Mouse (Mus musculus): Measurements from ENCODE around the gene Ccdc47.

The Ccdc47 gene

GRCm38 (mm10) chr11:106198277-106198676 lies 17.9 kb downstream of the Ccdc47 start:
- ATAC-seq (ENCODE audit: low TSS enrichment), result no peak

DNA sequence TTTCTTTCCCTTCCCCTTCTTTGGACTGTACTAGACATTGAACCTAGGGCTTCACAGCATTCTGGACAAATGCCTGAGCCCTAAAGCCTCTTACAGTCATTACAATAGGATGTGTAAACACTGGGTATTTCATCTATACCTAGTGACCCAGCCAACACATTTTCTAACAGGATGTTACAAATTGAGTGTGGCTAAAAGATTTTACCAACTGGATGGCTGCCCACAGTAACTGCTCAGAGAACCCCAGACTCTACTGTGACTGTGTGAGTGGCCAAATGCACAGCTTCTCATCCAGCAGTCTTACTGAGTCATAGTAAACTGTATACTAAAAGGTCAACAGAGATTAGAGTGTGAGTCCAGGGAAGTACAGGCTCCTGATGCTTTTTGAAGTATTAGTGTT lies 20.8 kb downstream of the Ccdc47 start:
- no peak for ATAC-seq (ENCODE audit: low TSS enrichment)

GRCm38 (mm10) chr11:106194891-106195290 lies 21.3 kb downstream of the Ccdc47 start:
- no peak for ATAC-seq (ENCODE audit: low TSS enrichment)

DNA sequence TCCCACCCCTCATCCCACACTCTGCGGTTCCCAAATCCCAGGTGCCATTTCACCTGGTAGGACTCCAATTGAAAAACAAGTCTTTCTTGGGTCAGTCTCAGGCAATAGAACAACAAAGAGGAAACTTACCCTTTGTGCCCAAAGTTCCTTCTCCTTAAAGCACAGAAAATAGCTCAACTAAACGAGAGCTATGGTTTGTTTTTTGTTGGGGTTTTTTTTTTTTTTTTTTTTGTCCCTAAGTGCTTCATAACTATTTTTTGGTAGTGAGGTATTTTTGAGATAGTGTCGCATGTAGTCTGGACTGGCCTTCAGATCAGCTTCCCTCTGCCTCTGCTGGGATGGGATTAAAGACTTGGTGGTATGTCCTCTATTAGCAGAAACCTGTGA lies 22.0 kb downstream of the Ccdc47 start:
- no peak for ATAC-seq (ENCODE audit: low TSS enrichment)

- ATAC-seq (ENCODE audit: low TSS enrichment), result peak; percentile 95
These were observed 22.6 kb downstream of the Ccdc47 start for GRCm38 (mm10) chr11:106193371-106194154.

GRCm38 (mm10) chr11:106192657-106193370 lies 23.3 kb downstream of the Ccdc47 start:
- ATAC-seq (ENCODE audit: low TSS enrichment), result peak; percentile 45; the same call in 1 of the 2 replicates

GRCm38 (mm10) chr11:106192241-106192640 lies 23.9 kb downstream of the Ccdc47 start:
- no peak for ATAC-seq (ENCODE audit: low TSS enrichment)

- ATAC-seq (ENCODE audit: low TSS enrichment), result no peak
These were observed 24.4 kb downstream of the Ccdc47 start for GRCm38 (mm10) chr11:106191716-106192115.

GRCm38 (mm10) chr11:106187326-106187725 lies 28.8 kb downstream of the Ccdc47 start:
- no peak for ATAC-seq (ENCODE audit: low TSS enrichment)

GRCm38 (mm10) chr11:106180449-106180801 lies 35.7 kb downstream of the Ccdc47 start:
- no peak for ATAC-seq (ENCODE audit: low TSS enrichment)

DNA sequence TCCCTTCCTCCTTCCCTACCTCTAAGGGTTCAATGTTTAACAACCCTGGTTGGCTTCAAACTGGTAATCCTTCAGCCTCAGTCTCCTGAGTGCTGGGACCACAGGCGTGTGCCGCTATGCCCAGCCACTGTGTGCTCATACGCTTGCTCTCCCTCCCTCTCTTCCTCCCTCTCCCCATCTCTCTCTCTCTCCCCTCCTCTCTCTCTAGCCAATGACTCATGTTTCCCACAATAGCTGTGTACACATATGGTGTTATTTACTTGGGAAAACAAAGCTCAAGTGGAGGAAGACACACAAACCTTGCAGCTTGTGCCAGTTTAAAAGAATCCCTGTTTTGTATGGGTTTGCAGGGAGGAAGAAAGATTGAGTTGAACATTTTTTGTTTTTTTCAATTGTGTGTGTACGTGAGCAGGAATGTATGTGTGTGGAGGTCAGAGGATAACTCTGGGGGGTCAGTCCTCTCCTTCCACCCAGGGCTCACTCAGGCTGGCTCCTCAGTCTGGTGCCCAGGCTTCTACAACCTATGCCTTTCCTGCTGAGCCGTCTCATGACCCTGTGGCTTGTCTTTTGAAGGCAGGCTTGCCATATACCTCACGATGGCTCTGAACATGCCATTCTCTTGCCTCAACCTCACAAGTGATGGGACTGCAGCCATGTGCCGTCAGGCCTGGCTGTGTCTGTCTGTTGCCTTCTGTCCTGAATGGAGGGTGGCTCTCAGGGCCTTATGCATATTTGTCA lies 36.3 kb downstream of the Ccdc47 start:
- ATAC-seq (ENCODE audit: low TSS enrichment), result peak; percentile 75

- ATAC-seq (ENCODE audit: low TSS enrichment), result peak; percentile 62
These were observed 37.9 kb downstream of the Ccdc47 start for GRCm38 (mm10) chr11:106178036-106178782.

DNA sequence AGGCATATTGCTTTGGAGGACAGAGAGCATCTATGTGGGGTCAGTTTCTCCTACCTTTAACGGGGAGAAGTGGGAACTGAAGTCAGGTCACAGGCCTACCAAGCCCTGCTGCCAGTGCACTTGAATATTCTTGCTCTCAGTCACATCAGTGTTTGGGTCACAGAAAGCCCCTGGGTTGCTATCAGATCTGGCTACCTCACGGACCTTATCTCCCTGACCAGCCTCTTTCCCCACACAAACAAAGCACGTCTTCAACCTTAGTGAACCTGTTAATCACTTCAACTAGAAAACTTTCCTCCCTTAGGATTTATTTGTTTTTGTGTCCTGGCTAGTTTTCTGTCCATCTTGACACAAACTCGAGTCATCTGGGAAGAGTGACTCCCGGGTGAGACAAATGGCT lies 39.8 kb downstream of the Ccdc47 start:
- no peak for ATAC-seq (ENCODE audit: low TSS enrichment)

DNA sequence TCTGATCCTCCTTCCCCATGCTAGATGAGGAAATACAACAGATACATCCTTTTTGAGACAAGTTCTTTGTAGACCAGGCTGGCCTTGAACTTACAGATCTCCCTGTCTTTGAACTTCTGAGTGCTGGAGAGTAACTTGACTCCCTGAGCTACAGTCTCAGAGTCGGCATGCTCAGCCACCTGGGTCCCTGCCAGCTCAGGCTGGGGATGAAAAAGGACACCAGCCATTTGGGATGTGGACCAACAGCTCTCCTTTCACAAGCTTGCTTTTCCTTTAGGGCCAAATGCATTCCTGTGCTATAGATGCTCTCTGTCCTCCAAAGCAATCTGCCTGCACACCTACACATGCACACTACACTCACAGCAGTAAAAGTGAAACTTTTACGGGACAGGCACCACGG lies 41.1 kb downstream of the Ccdc47 start:
- ATAC-seq (ENCODE audit: low TSS enrichment), result no peak; the same call in 1 of the 2 replicates

GRCm38 (mm10) chr11:106174372-106174771 lies 41.8 kb downstream of the Ccdc47 start:
- no peak for ATAC-seq (ENCODE audit: low TSS enrichment)

DNA sequence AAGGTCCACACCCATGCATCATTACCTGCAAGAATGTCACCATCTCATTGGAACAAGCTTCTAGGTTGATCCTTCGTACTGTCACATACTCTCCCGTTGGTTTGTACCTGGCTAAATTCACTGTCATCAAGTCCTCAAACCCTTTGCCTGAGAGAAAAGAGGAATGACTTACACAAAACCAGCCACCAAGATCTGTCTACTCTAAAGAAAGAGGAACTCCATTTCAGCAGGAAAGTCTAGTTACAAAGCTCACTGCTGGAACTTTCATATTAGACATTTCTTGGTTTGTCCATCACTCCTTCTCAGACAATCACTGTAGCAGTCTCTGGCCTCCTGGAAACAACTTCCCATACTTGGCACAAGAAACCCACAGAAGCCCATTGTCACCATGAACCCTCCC lies 42.9 kb downstream of the Ccdc47 start:
- no peak for ATAC-seq (ENCODE audit: low TSS enrichment)

- no peak for ATAC-seq (ENCODE audit: low TSS enrichment)
These were observed 45.3 kb downstream of the Ccdc47 start for GRCm38 (mm10) chr11:106170807-106171206.

DNA sequence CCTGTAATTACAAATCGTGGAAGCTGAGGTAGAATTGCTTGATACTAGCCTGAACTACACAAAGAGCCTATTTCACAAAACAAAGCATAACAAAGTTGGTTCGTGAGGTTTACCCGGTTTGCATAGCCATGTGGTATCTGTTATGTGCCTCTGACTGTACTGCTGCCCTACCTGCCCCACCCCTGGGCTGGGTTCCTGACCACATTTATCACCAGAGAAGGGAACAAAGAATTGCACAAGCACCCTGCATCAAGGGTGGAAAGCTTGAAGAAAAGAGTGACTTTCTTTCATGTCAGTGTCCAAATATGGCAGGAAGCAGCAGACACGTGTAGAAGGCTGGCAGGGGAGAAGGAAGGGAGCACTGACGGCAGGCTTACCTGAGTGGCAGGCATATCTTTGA lies 48.7 kb downstream of the Ccdc47 start:
- no peak for ATAC-seq (ENCODE audit: low TSS enrichment)

GRCm38 (mm10) chr11:106164601-106165180 lies 51.5 kb downstream of the Ccdc47 start:
- no peak for ATAC-seq (ENCODE audit: low TSS enrichment)

DNA sequence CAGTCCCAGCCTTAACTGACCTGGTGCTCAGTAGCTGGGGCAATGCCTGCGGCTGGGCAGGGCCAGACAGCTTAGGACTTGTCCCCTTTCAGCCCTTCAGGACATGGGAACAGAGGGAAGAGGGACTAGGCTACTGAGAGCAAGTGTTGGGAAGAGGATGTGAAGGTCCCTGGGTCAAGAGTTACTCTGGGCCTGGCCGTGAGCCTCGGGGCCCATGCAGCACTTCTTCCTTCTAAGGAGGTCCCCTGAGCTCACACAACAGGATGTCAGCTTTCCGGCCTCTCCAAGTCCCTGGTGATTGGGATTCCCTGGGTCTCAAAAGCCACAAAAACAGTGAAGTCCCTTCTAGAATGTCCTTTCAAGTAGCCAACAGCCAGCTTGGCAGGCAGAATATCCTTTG lies 52.6 kb downstream of the Ccdc47 start:
- no peak for ATAC-seq (ENCODE audit: low TSS enrichment)

DNA sequence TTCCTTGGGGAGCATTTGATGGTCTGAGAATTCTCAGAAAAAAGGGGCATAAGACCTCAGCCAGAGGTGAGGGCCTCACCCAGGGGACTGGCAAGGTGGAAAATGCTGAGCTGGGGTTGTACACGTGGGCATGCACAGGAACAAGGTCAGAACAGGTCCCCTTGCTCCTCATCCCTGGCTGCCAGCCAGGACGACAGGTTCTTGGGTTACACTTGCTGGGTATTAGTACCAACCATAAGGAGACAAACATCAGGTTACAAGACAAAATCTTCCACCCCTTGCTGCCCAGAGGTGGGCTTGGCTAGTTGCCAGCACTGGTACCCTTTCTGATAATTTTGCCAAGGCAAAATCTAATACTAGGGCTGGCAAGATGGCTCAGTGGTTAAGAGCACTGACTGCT lies 53.9 kb downstream of the Ccdc47 start:
- ATAC-seq (ENCODE audit: low TSS enrichment), result no peak

All from frontal cortex, adult (tissue).